Mouse (Mus musculus) forebrain, embryonic 12.5 days (tissue): ENCODE data around the gene Cybc1. TPM values are rescaled to one million over a fixed set of nuclear protein-coding genes. Genes with fewer than 3 reads are reported as not detected.

Experiments used
- ATAC-seq: fragments of 200-750 bp; cut with Nextera tagmentation; 2 replicates; pipeline ENCODE4 v1.8.0; 2017; ENCODE audit warnings: moderate TSS enrichment; ENCODE audit not compliant: low FRiP score
- H3K27ac ChIP-seq: fragments of 300-500 bp; sonication (generic); 2 replicates; pipeline ENCODE4 v1.5.1; 2016; ENCODE audit warnings: mild to moderate bottlenecking
- H3K27me3 ChIP-seq: fragments of 300-500 bp; sonication (generic); 2 replicates; pipeline ENCODE4 v1.6.1; 2016; ENCODE audit warnings: mild to moderate bottlenecking
- H3K36me3 ChIP-seq: fragments of 300-500 bp; sonication (generic); replicated peaks from 2 replicates; pipeline ENCODE4 v1.6.1; 2016; ENCODE audit warnings: mild to moderate bottlenecking
- H3K4me1 ChIP-seq: fragments of 300-500 bp; sonication (generic); 2 replicates; pipeline ENCODE4 v1.6.1; 2016
- H3K4me2 ChIP-seq: fragments of 300-500 bp; sonication (generic); 2 replicates; pipeline ENCODE4 v1.6.1; 2016; ENCODE audit warnings: mild to moderate bottlenecking, moderate library complexity
- H3K4me3 ChIP-seq: fragments of 300-500 bp; sonication (generic); replicated peaks from 2 replicates; pipeline ENCODE4 v1.5.1; 2016; ENCODE audit warnings: mild to moderate bottlenecking
- H3K9ac ChIP-seq: fragments of 300-500 bp; sonication (generic); 2 replicates; pipeline ENCODE4 v1.6.1; 2016; ENCODE audit warnings: mild to moderate bottlenecking
- H3K9me3 ChIP-seq: fragments of 300-500 bp; sonication (generic); 2 replicates; pipeline ENCODE4 v1.6.1; 2016
- WGBS: fragments of 180-500 bp; shearing (Covaris S2); methylation state at CpG from one replicate; pipeline ENCODE4 v1.1.7; 2016; 5-methylcytosine and 5-hydroxymethylcytosine counted together
- polyA plus RNA-seq: library from polyadenylated mRNA; unstranded; fragments of >200 nt; fragmentation: Nextera tagmentation; extraction: Ambion mirVana; gene quantifications from 2 replicates; pipeline ENCODE4 v1.2.1, GENCODE M21; 2016

The Cybc1 gene
- polyA plus RNA-seq, 1 experiment from 2014 or later: 34.0 TPM

GRCm38 (mm10) chr11:121201436-121202198 is 27.5 kb downstream of the Cybc1 start:
- no peak for ATAC-seq
- WGBS: 68% methylated on average over 11 of the region's 11 CpGs
- H3K4me2 ChIP-seq: no peak overlapping the region

GRCm38 (mm10) chr11:121200781-121201180 is 28.3 kb downstream of the Cybc1 start:
- no peak for ATAC-seq
- WGBS: 90% methylated on average over 6 of the region's 6 CpGs

More at GRCm38 (mm10) chr11:121201436-121202198, 27.5 kb downstream of the Cybc1 start:
- Histone ChIP-seq H3K9me3 (no peaks in the 10 kb centered on the region), H3K27ac (no peak overlapping the region), H3K4me3 (no peak overlapping the region), H3K9ac (no peak overlapping the region), H3K36me3 (no peaks in the 10 kb centered on the region; the same call in 1 of the 2 replicates), H3K4me1 (peaks cover 15% of the 10 kb centered on the region), H3K27me3 (no peaks in the 10 kb centered on the region)

GRCm38 (mm10) chr11:121199851-121200250 is 29.3 kb downstream of the Cybc1 start:
- Histone ChIP-seq H3K4me2 (no peak overlapping the region), H3K27me3 (no peaks in the 10 kb centered on the region), H3K36me3 (peaks cover 3% of the 10 kb centered on the region), H3K9me3 (no peaks in the 10 kb centered on the region), H3K4me3 (no peak overlapping the region), H3K9ac (no peak overlapping the region), H3K4me1 (peaks cover 10% of the 10 kb centered on the region), H3K27ac (no peak overlapping the region)
- 73% methylated on average over 4 of the region's 4 CpGs for WGBS
- no peak for ATAC-seq

More at GRCm38 (mm10) chr11:121200781-121201180, 28.3 kb downstream of the Cybc1 start:
- Histone ChIP-seq H3K4me2 (no peak overlapping the region), H3K4me1 (peaks cover 15% of the 10 kb centered on the region), H3K4me3 (no peak overlapping the region), H3K36me3 (no peaks in the 10 kb centered on the region; the same call in 1 of the 2 replicates), H3K9me3 (no peaks in the 10 kb centered on the region), H3K9ac (no peak overlapping the region), H3K27me3 (no peaks in the 10 kb centered on the region), H3K27ac (no peak overlapping the region)

GRCm38 (mm10) chr11:121198622-121199021 is 30.5 kb downstream of the Cybc1 start:
- no peak for ATAC-seq
- Histone ChIP-seq H3K36me3 (peaks cover 3% of the 10 kb centered on the region), H3K9ac (no peak overlapping the region), H3K4me1 (peaks cover 3% of the 10 kb centered on the region), H3K4me3 (no peak overlapping the region), H3K27ac (no peak overlapping the region), H3K9me3 (no peaks in the 10 kb centered on the region), H3K27me3 (no peaks in the 10 kb centered on the region), H3K4me2 (no peak overlapping the region)
- WGBS: 63% methylated on average over 2 of the region's 2 CpGs

- no peak overlapping the region for H3K9ac ChIP-seq
Measured at GRCm38 (mm10) chr11:121193415-121193814, 35.7 kb downstream of the Cybc1 start.

GRCm38 (mm10) chr11:121192742-121193141 is 36.4 kb downstream of the Cybc1 start:
- ATAC-seq: no peak
- H3K36me3 ChIP-seq: peaks cover 3% of the 10 kb centered on the region
- H3K9ac ChIP-seq: no peak overlapping the region
- 79% methylated on average over 2 of the region's 2 CpGs for WGBS
- no peaks in the 10 kb centered on the region for H3K27me3 ChIP-seq
- H3K4me3 ChIP-seq: no peak overlapping the region
- H3K27ac ChIP-seq: no peak overlapping the region
- H3K4me2 ChIP-seq: no peak overlapping the region
- H3K9me3 ChIP-seq: no peaks in the 10 kb centered on the region
- no peaks in the 10 kb centered on the region for H3K4me1 ChIP-seq

More at GRCm38 (mm10) chr11:121193415-121193814, 35.7 kb downstream of the Cybc1 start:
- Histone ChIP-seq H3K27ac (no peak overlapping the region), H3K4me3 (no peak overlapping the region), H3K4me2 (no peak overlapping the region), H3K27me3 (no peaks in the 10 kb centered on the region), H3K9me3 (no peaks in the 10 kb centered on the region), H3K36me3 (peaks cover 3% of the 10 kb centered on the region), H3K4me1 (no peaks in the 10 kb centered on the region)
- ATAC-seq: no peak
- WGBS: 91% methylated on average over 3 of the region's 3 CpGs

- H3K27me3 ChIP-seq: no peaks in the 10 kb centered on the region
- no peak for ATAC-seq
Measured at GRCm38 (mm10) chr11:121189681-121190080, 39.4 kb downstream of the Cybc1 start.

GRCm38 (mm10) chr11:121176285-121177270 is 52.5 kb downstream of the Cybc1 start:
- H3K27me3 ChIP-seq: no peaks in the 10 kb centered on the region
- no peak overlapping the region for H3K4me2 ChIP-seq
- 0 out of 2 replicates have a peak, but pooled peaks have one; percentile 9 for ATAC-seq
- H3K4me3 ChIP-seq: no peak overlapping the region
- H3K9ac ChIP-seq: no peak overlapping the region
- 56% methylated on average over 12 of the region's 12 CpGs for WGBS
- peaks cover 25% of the 10 kb centered on the region for H3K4me1 ChIP-seq
- 0 out of 2 replicates have a peak, but pooled peaks cover under 1% of the 10 kb centered on the region for H3K36me3 ChIP-seq
- H3K27ac ChIP-seq: no peak overlapping the region
- no peaks in the 10 kb centered on the region for H3K9me3 ChIP-seq

More at GRCm38 (mm10) chr11:121189681-121190080, 39.4 kb downstream of the Cybc1 start:
- Histone ChIP-seq H3K27ac (no peak overlapping the region), H3K4me2 (no peak overlapping the region), H3K9me3 (no peaks in the 10 kb centered on the region), H3K36me3 (no peaks in the 10 kb centered on the region), H3K4me1 (no peaks in the 10 kb centered on the region), H3K4me3 (no peak overlapping the region), H3K9ac (no peak overlapping the region)
- WGBS: 92% methylated on average over 3 of the region's 3 CpGs

- Histone ChIP-seq H3K27ac (0 out of 2 replicates have a peak overlapping the region, but pooled peaks have one; percentile 26), H3K36me3 (no peaks in the 10 kb centered on the region), H3K4me3 (no peak overlapping the region), H3K4me1 (peaks cover 25% of the 10 kb centered on the region), H3K9me3 (no peaks in the 10 kb centered on the region), H3K4me2 (no peak overlapping the region), H3K9ac (no peak overlapping the region), H3K27me3 (no peaks in the 10 kb centered on the region)
- WGBS: 26% methylated on average over 3 of the region's 3 CpGs
- no peak for ATAC-seq
Measured at GRCm38 (mm10) chr11:121174234-121174633, 54.9 kb downstream of the Cybc1 start.

GRCm38 (mm10) chr11:121173203-121173602 is 55.9 kb downstream of the Cybc1 start:
- no peaks in the 10 kb centered on the region for H3K36me3 ChIP-seq
- no peak overlapping the region for H3K4me3 ChIP-seq
- H3K4me1 ChIP-seq: peaks cover 25% of the 10 kb centered on the region
- H3K4me2 ChIP-seq: no peak overlapping the region
- no peaks in the 10 kb centered on the region for H3K27me3 ChIP-seq
- 87% methylated on average over 5 of the region's 5 CpGs for WGBS
- H3K9me3 ChIP-seq: no peaks in the 10 kb centered on the region
- H3K9ac ChIP-seq: no peak overlapping the region
- ATAC-seq: no peak
- H3K27ac ChIP-seq: no peak overlapping the region
